Mouse (Mus musculus): ENCODE data around the gene Zyg11b.

DNA sequence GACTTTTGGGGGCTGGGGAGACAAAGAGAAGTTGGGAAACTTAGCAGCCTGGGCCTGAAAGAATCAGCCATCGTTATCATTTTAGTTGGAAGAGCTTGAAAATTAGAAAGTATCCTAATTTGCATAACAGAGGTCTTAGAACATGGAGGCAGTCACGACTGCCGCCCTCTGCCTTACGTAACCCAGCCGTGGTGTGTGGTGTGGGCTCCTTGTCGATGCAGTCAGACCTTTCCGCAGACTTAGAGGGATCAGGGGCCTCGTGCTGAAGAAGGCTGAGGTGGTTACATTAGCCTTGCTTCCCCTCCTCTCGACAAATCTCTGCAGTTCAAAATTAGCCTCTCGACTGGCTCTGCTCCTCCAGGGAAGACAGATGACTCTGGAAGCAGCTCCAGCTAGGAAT is 37.9 kb upstream of the Zyg11b start:
- TF ChIP-seq POLR2A (IDR thresholded peaks at IDR 0.05; ENCODE audit: extremely low read depth, insufficient read depth, low read length) (no peak), CTCF (IDR thresholded peaks at IDR 0.05; ENCODE audit: low read depth, low read length) (no peak)
